Mouse (Mus musculus): Measurements from ENCODE around the gene Zc3hav1l. TPM values are rescaled to one million over a fixed set of nuclear protein-coding genes. Genes with fewer than 3 reads are reported as not detected.

Zc3hav1l gene
- polyA plus RNA-seq, 1 experiment: 0.39 TPM

DNA sequence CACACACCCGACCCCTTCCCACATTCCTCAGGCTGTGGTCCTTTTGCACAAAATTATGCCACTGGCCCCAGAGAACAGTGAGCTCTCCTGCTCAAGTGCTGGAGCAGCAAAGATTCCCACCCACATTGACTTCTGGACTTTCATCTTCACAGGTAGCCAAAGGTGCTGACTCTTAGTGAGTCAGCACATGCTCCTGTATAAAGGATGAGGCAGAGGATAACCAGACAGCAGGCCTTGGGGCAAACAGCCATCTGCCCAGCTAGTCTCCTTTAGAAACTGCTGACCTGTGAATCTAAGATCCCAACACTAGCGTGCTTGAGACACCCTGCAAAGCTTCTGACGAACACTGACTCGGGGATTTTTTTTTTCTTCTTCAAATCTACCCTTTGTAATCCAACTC, 60.7 kb downstream of the Zc3hav1l start:
- no peaks in the 10 kb centered on the region for H3K4me1 ChIP-seq (ENCODE audit: control insufficient read depth, insufficient read depth, low read length)
- TF ChIP-seq POLR2A (IDR thresholded peaks at IDR 0.05; ENCODE audit: borderline replicate concordance, low read depth, low read length) (no peak), CTCF (IDR thresholded peaks at IDR 0.05; ENCODE audit: low read depth, low read length) (no peak)
- no peak overlapping the region for H3K27ac ChIP-seq (ENCODE audit: insufficient read depth, low read depth, low read length)
- H3K4me3 ChIP-seq (ENCODE audit: insufficient read depth, low read length): no peak overlapping the region

Other genes with a start within 250 kb of the Zc3hav1l start
- gene Tmem213, start 190.0 kb downstream of the Zc3hav1l start, polyA plus RNA-seq (2012; ENCODE audit: insufficient read depth, insufficient read length, missing spikeins): not detected in 2 replicates
- not detected in 2 replicates for gene Atp6v0a4, start 174.7 kb downstream of the Zc3hav1l start, polyA plus RNA-seq (2012; ENCODE audit: insufficient read depth, insufficient read length, missing spikeins)
- gene D630045J12Rik, start 45.2 kb downstream of the Zc3hav1l start, polyA plus RNA-seq (2012; ENCODE audit: insufficient read depth, insufficient read length, missing spikeins): 0.11 and 0.20 TPM in 2 replicates
- 76.7 and 83.5 TPM in 2 replicates for gene Zc3hav1, start 55.3 kb upstream of the Zc3hav1l start, polyA plus RNA-seq (2012; ENCODE audit: insufficient read depth, insufficient read length, missing spikeins)
- 0.32 and 1.7 TPM in 2 replicates for gene Ttc26, start 82.2 kb upstream of the Zc3hav1l start, polyA plus RNA-seq (2012; ENCODE audit: insufficient read depth, insufficient read length, missing spikeins)
- gene Ubn2, start 134.7 kb upstream of the Zc3hav1l start, polyA plus RNA-seq (2012; ENCODE audit: insufficient read depth, insufficient read length, missing spikeins): 23.2 and 26.4 TPM in 2 replicates
- 11.6 and 11.7 TPM in 2 replicates for gene Fmc1, start 234.2 kb upstream of the Zc3hav1l start, polyA plus RNA-seq (2012; ENCODE audit: insufficient read depth, insufficient read length, missing spikeins)

Measured in bone marrow macrophage, adult 2 months (primary cell).